Mouse (Mus musculus): ENCODE measurements around the gene Klhl9. TPM values are rescaled to one million over a fixed set of nuclear protein-coding genes. Genes with fewer than 3 reads are reported as not detected.
"Not testable (repeated sequence)": the region's sequence is repeated elsewhere in the genome, so short reads cannot be mapped to it uniquely, and the experiment has no call there.

The Klhl9 gene
- polyA plus RNA-seq (2015; fragmentation: Nextera tagmentation; extraction: Ambion mirVana): 40.5 and 42.5 TPM in 2 replicates

DNA sequence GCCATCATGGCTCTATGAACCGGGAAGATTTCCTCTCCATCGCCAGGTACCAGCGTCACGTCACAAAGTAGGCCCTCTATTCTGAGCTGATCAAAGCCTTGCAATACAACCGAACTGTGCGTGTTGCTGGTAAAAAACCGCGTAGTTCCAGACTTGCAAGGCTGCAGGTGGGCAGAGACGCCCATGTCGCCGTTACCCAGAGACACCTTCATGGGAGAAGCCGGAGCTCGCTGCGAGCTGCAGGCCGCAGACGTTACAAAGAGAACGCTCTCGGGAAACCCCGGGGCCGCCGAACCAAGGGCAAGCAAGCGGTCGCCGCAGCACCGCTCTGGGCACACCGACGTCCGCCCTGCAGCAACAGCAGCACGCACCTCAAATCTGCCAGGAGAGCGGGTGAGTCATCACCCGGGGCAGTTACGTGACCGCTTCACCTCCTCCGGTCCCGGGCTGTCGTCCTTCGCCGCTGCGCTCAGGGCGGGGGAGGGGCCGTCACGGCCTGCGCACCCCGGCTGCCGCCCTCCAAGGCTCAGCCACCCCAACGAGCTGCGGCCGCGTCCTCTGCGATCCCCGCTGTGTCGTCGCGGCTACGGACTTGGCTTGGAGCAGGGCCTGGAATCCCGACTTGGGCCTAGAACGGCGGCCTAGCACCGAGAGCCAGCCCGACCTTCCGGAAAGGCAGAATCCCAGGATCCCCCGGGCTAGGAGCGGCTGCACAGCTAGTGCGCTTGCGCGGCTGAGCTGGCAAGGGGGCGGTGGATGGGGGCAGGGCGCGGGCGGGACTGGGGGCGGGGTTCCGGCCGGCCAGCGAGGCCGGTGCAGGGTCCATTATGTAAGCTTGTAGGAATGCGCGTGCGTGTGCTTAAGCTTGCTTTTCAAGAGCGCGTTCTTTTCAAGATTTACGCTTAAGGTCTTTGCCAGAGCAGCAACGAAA, at the start of gene Klhl9, which contains the start of gene Gm26566:
Gene Klhl9, minus strand, starts transcription at position 675 of the 931 bp plus-strand sequence.
Gene Gm26566, plus strand, starts transcription at position 15 of the 931 bp plus-strand sequence.
- Histone ChIP-seq H3K4me3 (ENCODE audit: low read depth, low read length) (peak within 1 kb of the TSS; percentile 85), H3K4me1 (replicated peaks; ENCODE audit: control insufficient read depth, insufficient read depth, low read length) (0 out of 2 replicates have a peak, but pooled peaks cover 4% of the 10 kb centered on the region), H3K27me3 (replicated peaks; ENCODE audit: control insufficient read depth, insufficient read depth, low read length) (no peaks in the 10 kb centered on the region), H3K9ac (ENCODE audit: low read depth, low read length) (peak within 1 kb of the TSS; percentile 97), H3K36me3 (ENCODE audit: control insufficient read depth, insufficient read depth) (0 out of 2 replicates have a peak, but pooled peaks cover 4% of the 10 kb centered on the region), H3K27ac (ENCODE audit: low read depth, low read length) (peak within 1 kb of the TSS; percentile 100), H3K4me2 (replicated peaks; ENCODE audit: low read depth) (peak within 1 kb of the TSS; percentile 74), H3K9me3 (ENCODE audit: control insufficient read depth) (no peaks in the 10 kb centered on the region)
- peak; percentile 96 for ATAC-seq
- TF ChIP-seq CTCF (IDR thresholded peaks at IDR 0.05; ENCODE audit: low read depth): no peak
- WGBS: under 1% methylated on average over 82 of the region's 82 CpGs

- peak; percentile 75 for TF ChIP-seq CTCF (IDR thresholded peaks at IDR 0.05; ENCODE audit: low read depth)
- not testable (repeated sequence) for H3K27me3 ChIP-seq (replicated peaks; ENCODE audit: control insufficient read depth, insufficient read depth, low read length); ATAC-seq; H3K9ac ChIP-seq (ENCODE audit: low read depth, low read length); H3K27ac ChIP-seq (ENCODE audit: low read depth, low read length); H3K9me3 ChIP-seq (ENCODE audit: control insufficient read depth); H3K4me1 ChIP-seq (replicated peaks; ENCODE audit: control insufficient read depth, insufficient read depth, low read length); H3K36me3 ChIP-seq (ENCODE audit: control insufficient read depth, insufficient read depth)
- H3K4me2 ChIP-seq (replicated peaks; ENCODE audit: low read depth): peak overlapping the region; percentile 57
- WGBS: 2% methylated on average over 25 of the region's 42 CpGs
- H3K4me3 ChIP-seq (ENCODE audit: low read depth, low read length): peak overlapping the region; percentile 23; the same call in 1 of the 2 replicates
These were observed 41.2 kb upstream of the Klhl9 start for GRCm38 (mm10) chr4:88763384-88764018.

DNA sequence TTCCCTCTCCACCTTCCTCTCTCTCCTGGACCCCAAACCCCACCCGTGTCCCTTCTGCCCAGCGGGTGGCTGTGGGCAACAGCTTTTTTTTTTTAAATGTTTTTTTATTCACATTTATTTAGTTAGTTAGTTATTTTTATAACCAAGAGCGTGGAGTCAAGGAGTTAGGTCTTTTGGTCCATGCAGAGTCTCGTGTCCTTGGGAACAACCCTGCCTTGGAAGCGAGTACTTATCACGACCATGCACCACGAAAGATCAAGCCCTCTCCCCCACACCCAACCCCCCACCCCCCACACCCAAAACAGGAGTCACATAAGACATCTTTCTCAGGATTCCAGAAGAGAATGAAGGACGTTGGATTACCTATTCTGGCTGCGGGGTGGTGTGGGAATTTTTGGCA, 40.1 kb upstream of the Klhl9 start:
- H3K4me2 ChIP-seq (replicated peaks; ENCODE audit: low read depth); H3K4me3 ChIP-seq (ENCODE audit: low read depth, low read length); H3K4me1 ChIP-seq (replicated peaks; ENCODE audit: control insufficient read depth, insufficient read depth, low read length); H3K36me3 ChIP-seq (ENCODE audit: control insufficient read depth, insufficient read depth); H3K27ac ChIP-seq (ENCODE audit: low read depth, low read length); H3K9me3 ChIP-seq (ENCODE audit: control insufficient read depth); ATAC-seq; H3K27me3 ChIP-seq (replicated peaks; ENCODE audit: control insufficient read depth, insufficient read depth, low read length); H3K9ac ChIP-seq (ENCODE audit: low read depth, low read length): not testable (repeated sequence)
- 63% methylated on average over 8 of the region's 9 CpGs for WGBS

DNA sequence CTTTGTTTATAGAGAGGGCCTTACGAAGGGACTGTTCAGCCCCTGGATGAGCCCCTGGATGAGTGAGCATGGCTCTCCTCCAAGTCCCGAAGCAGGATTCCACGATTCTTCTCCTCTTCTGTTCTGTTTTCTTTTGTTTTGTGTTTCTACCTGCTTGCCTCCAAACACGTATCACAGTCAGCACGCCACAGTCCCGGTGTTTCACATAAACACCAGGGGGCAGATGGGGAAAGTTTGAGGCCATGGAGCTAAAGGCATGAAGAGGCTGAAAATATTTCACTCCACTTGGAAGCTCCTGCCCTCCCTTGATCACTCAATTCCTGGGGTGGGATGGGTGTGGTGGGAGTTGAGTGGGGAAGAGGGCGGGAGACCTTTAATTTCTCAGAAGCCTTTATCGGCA, 39.5 kb upstream of the Klhl9 start:
- H3K36me3 ChIP-seq (ENCODE audit: control insufficient read depth, insufficient read depth); H3K27me3 ChIP-seq (replicated peaks; ENCODE audit: control insufficient read depth, insufficient read depth, low read length); H3K4me2 ChIP-seq (replicated peaks; ENCODE audit: low read depth); H3K4me1 ChIP-seq (replicated peaks; ENCODE audit: control insufficient read depth, insufficient read depth, low read length); ATAC-seq; H3K9me3 ChIP-seq (ENCODE audit: control insufficient read depth); H3K27ac ChIP-seq (ENCODE audit: low read depth, low read length); H3K4me3 ChIP-seq (ENCODE audit: low read depth, low read length); H3K9ac ChIP-seq (ENCODE audit: low read depth, low read length): not testable (repeated sequence)
- TF ChIP-seq CTCF (IDR thresholded peaks at IDR 0.05; ENCODE audit: low read depth): 0 out of 2 replicates have a peak, but pooled peaks have one; percentile 3
- 68% methylated on average over 6 of the region's 8 CpGs for WGBS

GRCm38 (mm10) chr4:88760431-88760830, 38.2 kb upstream of the Klhl9 start:
- peak; percentile 76 for TF ChIP-seq CTCF (IDR thresholded peaks at IDR 0.05; ENCODE audit: low read depth)
- peak overlapping the region; percentile 24 for H3K4me3 ChIP-seq (ENCODE audit: low read depth, low read length)
- H3K27ac ChIP-seq (ENCODE audit: low read depth, low read length): peak overlapping the region; percentile 54; the same call in 1 of the 2 replicates
- H3K36me3 ChIP-seq (ENCODE audit: control insufficient read depth, insufficient read depth); H3K9ac ChIP-seq (ENCODE audit: low read depth, low read length); H3K4me1 ChIP-seq (replicated peaks; ENCODE audit: control insufficient read depth, insufficient read depth, low read length); H3K9me3 ChIP-seq (ENCODE audit: control insufficient read depth); H3K27me3 ChIP-seq (replicated peaks; ENCODE audit: control insufficient read depth, insufficient read depth, low read length); ATAC-seq: not testable (repeated sequence)
- peak overlapping the region; percentile 52 for H3K4me2 ChIP-seq (replicated peaks; ENCODE audit: low read depth)
- 2% methylated on average over 19 of the region's 28 CpGs for WGBS

- WGBS: 36% methylated on average over 6 of the region's 14 CpGs
- not testable (repeated sequence) for H3K9me3 ChIP-seq (ENCODE audit: control insufficient read depth); H3K4me1 ChIP-seq (replicated peaks; ENCODE audit: control insufficient read depth, insufficient read depth, low read length); ATAC-seq; H3K36me3 ChIP-seq (ENCODE audit: control insufficient read depth, insufficient read depth); H3K27me3 ChIP-seq (replicated peaks; ENCODE audit: control insufficient read depth, insufficient read depth, low read length); H3K9ac ChIP-seq (ENCODE audit: low read depth, low read length)
- H3K27ac ChIP-seq (ENCODE audit: low read depth, low read length): peak within 1 kb of the TSS; percentile 54; the same call in 1 of the 2 replicates
- peak within 1 kb of the TSS; percentile 24 for H3K4me3 ChIP-seq (ENCODE audit: low read depth, low read length)
- peak within 1 kb of the TSS; percentile 52 for H3K4me2 ChIP-seq (replicated peaks; ENCODE audit: low read depth)
These were observed 37.5 kb upstream of the Klhl9 start, which contains the start of gene Gm13283 for GRCm38 (mm10) chr4:88759610-88760268. Gene Gm13283, plus strand, starts transcription at chr4:88760119.

DNA sequence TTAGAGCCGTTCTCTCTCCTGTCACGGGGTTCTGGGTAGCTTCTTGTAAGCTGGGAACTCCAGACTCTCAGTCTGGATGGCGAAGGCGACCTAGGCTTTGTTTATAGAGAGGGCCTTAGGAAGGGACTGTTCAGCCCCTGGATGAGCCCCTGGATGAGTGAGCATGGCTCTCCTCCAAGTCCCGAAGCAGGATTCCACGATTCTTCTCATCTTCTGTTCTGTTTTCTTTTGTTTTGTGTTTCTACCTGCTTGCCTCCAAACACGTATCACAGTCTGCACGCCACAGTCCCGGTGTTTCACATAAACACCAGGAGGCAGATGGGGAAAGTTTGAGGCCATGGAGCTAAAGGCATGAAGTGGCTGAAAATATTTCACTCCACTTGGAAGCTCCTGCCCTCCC, 36.5 kb upstream of the Klhl9 start:
- H3K4me1 ChIP-seq (replicated peaks; ENCODE audit: control insufficient read depth, insufficient read depth, low read length); H3K27me3 ChIP-seq (replicated peaks; ENCODE audit: control insufficient read depth, insufficient read depth, low read length); H3K9me3 ChIP-seq (ENCODE audit: control insufficient read depth); H3K4me2 ChIP-seq (replicated peaks; ENCODE audit: low read depth); H3K4me3 ChIP-seq (ENCODE audit: low read depth, low read length); H3K36me3 ChIP-seq (ENCODE audit: control insufficient read depth, insufficient read depth); ATAC-seq; H3K27ac ChIP-seq (ENCODE audit: low read depth, low read length); H3K9ac ChIP-seq (ENCODE audit: low read depth, low read length): not testable (repeated sequence)
- 85% methylated on average over 7 of the region's 9 CpGs for WGBS

All from intestine, postnatal 0 days (tissue).